Mouse (Mus musculus): ENCODE results near the gene Dhx58. TPM values are rescaled to one million over a fixed set of nuclear protein-coding genes. Genes with fewer than 3 reads are reported as not detected.

Dhx58 gene
- total RNA-seq, 2 experiments from 2014 or later: 0.68 to 0.98 TPM

DNA sequence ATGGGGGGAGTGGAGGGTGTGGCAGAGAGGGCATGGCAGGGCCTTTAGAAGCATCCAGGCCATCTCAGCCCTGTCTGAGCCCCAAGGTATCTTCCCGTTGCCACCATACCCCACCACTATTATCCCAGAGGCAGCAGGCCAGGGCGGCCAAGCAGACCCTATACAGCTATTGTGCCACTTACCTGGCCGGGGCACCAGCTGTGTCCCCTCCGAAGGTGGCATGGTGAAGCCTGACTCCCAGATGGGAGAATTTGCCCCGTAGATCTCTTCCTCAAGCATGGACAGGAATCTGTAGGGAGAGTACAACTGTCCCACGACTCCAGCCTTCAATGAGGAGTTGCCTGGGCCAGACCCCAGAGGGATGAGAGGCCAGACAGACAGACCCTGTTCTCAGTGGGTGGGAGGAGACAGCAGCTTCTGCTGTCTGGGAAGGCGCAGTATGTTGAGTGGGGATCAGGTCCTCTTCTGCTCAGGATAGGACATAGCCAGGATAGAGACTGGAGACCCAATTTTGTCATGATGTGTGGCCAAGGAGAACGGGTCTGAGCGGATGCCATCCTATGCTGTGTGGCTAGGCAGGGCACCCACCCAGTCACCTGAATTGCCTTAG lies 5.2 kb upstream of the Dhx58 start:
- intact Hi-C loops (cut with DNase I): no loop called here
- DNase-seq (ENCODE audit: low spot score): no peak

DNA sequence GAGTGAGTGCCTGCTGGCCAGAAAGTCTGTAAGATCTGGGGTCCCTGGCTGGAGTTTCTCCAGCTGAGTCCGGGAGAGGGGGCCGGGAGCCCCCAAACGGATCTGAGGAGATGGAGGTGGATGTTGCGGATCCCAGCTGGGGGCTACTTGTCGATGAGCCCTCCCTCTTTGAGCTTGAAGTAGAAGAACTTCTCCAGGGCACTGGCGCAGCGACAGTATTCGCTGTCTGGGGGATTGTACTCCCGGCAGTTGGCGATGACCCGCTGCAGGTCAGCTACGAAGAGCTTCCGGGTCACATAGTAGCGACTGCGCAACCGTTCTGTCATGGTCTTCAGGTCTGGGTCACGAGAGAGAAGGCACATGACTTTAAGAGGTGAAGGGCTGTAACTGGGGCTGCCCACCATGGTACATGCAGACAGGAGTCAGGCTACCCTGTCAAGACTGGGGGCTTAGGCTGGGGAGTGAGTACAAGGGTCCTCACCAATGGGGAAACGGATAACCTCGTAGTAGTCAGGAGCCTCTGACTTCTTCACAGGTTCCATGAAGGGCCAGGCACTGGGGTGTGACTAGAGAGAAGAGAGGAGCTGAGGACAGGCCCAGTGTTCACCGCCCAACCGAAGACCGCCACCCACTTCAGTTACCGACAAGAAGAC lies 1.1 kb upstream of the Dhx58 start:
- intact Hi-C loops (cut with DNase I): no loop called here

DNA sequence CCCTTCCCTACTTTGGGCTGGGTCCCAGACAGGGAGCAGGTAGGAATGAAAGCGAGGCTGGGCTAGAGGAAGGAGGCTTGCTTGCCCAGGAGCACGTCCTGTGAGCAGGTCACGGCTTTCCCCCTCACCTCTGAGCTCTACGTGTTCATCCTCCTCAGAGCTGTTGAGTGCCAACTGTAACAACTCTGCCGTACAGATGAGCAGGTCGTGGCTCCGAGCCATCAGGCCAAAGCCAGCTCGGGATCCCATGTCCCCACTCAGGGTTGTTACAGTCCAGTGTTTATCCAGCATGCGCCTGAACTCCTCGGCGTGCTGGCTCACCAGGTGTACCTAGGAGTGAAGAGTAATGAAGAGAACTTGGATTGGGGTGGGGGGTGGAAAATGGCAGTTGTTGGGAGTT lies 705 bp downstream of the Dhx58 start:
- no peak for DNase-seq (ENCODE audit: low spot score)
- intact Hi-C loops (cut with DNase I): loop anchor here (2.0 kb wide), 2 partner anchors 77 to 133 kb away; no protein-coding TSS in a partner anchor

More for the DNA sequence above, 1.1 kb upstream of the Dhx58 start:
- DNase-seq (ENCODE audit: low spot score): no peak

DNA sequence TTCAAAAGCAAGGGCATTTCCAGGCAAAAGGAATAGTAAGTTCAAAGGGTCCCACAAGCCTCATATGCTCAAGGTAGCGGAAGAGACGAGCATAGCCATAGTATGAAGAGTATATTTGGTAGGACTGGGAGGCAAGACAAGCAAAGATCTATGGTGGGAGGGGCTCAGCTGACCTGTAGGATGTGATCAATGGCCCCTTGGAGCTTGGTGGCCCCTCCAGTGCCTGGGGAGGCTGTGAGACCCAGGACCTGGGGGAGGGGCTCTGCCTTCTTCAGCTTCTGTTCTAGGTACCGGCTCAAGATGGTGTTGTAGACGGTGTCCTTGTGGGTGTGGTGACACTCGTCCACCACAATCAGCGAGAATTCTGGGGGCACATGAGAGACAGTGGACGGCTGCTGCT lies 1.2 kb downstream of the Dhx58 start:
- DNase-seq (ENCODE audit: low spot score): no peak
- intact Hi-C loops (cut with DNase I): loop anchor here (2.0 kb wide), 2 partner anchors 76 to 132 kb away; no protein-coding TSS in a partner anchor

DNA sequence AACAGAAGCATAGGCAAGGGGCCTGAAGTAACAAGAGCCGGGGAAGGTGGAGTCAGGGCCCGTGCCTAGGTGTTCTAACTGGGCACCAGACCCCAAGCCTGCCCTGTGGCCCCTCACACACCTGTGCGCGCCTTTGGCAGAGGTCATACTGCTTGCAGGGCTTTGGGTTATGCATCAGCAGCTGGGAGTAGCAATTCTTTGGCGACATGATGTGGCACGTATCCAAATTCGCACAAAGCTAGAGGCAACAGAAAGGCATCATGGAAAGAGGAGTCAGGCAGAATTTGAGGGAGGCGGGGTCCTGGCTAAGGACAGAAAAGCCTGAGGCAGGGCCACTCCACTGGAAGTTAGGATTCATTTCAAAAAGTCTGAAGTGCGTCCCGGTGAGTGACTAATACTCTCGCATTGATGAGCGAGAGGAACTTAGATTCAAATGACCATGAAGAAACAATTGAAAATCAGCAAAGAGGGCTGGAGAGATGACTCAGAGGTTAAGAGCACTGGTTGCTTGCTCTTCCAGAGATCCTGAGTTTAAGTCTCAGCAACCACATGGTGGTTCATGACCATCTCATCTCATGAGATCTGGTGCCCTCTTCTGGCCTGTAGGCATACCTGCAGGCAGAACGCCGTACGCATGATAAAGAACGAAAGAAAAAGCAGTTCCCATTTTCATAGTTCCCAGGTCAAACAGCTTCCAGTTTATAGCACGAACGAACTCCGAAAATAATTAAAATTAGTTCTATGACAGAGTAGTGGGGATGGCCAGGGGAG lies 1.8 kb downstream of the Dhx58 start:
- intact Hi-C loops (cut with DNase I): loop anchor here (2.0 kb wide), 2 partner anchors 75 to 131 kb away; no protein-coding TSS in a partner anchor
- no peak for DNase-seq (ENCODE audit: low spot score)

DNA sequence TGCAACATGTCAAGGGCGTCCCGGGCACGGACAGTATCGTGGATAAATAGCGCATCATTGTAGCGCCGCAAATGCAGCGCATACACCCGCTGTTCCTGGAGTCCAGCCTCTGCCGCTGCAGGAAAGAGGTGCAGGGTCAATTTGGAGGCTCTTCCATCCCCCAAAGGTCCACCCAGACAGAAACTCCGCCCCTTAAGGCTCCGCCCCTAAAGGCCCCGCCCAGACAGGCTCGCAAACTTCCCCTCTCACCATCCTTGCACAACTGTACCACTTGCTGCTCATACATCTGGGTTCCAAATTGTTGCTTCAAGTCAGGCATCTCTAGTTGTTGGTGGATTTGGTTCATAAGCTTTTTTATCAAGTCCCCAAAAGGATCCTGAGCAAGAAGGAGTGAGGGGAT lies 2.8 kb downstream of the Dhx58 start:
- intact Hi-C loops (cut with DNase I): no loop called here
- DNase-seq (ENCODE audit: low spot score): no peak

DNA sequence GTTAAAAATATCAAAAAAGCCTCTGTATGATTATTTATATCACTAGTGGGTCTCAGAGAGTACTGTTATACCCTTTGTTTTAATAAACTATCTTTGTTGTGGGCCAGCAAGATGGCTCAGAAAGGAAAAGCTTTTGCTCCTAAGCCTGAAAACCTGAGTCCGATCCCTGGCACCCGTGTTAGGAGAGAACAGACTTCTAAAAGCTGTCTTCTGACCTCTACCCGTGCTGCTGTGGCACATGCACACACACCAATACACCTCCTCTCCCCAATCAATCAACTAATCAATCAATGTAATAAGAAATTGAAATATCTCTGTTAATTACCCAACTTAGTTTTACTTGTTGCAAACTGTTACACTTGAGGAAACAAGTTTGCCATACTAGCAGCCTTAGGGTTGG lies 3.4 kb downstream of the Dhx58 start:
- no peak for DNase-seq (ENCODE audit: low spot score)
- intact Hi-C loops (cut with DNase I): no loop called here

DNA sequence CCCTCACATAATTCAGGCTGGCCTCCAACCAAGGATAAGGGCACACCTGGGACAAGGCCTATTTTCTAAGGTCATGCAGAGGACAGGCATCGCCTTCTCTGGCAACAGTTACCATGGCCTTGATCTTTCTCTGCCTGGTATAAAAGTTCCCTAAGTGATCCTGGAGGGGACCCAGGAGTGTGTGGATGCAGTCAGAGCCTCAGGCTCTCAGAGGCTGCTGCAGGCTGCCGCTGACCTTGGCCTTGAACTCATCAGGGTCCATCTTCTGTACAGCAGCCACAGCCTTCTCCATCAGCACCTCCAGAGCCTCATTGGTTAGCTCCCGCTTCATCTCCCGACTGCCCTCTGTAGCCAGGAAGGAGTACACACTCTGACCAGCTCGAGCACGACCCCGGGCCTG lies 6.2 kb downstream of the Dhx58 start:
- DNase-seq (ENCODE audit: low spot score): no peak
- intact Hi-C loops (cut with DNase I): loop anchor here (5.0 kb wide), 1 partner anchor 211 kb away; no protein-coding TSS in a partner anchor

DNA sequence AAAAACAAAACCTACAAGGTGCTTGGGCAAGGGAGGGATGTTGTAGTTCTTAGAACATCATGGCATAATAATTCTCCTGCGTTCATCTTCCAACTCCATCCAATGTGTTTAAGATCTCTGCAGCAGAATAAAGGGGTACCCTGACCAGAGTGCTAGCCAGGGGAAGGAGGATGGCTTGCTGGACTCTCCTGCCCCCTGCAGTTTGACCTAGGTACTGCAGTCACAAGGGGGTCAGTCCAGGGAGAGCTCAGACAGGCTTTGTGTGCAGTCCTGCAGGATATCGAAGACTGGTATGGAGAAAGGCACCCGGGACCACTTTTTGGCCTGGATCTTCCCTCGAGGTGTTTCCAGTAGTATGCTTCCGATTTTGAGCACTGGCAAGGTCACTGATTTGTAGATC lies 9.1 kb downstream of the Dhx58 start:
- intact Hi-C loops (cut with DNase I): loop anchor here (1.0 to 5.0 kb wide), 3 partner anchors 68 to 208 kb away; no protein-coding TSS in a partner anchor
- no peak for DNase-seq (ENCODE audit: low spot score)

DNA sequence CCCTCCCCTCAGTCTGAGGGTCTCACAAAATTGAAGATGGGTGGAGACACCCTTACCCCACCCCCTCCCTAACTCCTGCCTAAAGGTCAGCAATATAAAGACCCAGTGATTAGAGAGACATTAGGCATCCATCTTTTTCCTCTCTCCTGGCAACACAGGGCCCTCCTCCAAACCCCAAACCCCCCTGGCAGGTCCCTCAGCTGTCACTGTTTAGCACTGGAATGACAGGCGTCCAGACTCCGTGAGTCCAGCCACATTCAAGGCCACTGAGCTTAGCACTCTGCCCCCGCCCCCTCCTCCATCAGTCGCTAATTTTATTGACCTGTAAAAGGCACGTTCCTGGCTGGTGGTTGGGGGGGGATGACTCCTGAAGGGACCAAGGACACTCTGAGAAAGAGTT lies 10.9 kb downstream of the Dhx58 start:
- intact Hi-C loops (cut with DNase I): no loop called here
- no peak for DNase-seq (ENCODE audit: low spot score)

DNA sequence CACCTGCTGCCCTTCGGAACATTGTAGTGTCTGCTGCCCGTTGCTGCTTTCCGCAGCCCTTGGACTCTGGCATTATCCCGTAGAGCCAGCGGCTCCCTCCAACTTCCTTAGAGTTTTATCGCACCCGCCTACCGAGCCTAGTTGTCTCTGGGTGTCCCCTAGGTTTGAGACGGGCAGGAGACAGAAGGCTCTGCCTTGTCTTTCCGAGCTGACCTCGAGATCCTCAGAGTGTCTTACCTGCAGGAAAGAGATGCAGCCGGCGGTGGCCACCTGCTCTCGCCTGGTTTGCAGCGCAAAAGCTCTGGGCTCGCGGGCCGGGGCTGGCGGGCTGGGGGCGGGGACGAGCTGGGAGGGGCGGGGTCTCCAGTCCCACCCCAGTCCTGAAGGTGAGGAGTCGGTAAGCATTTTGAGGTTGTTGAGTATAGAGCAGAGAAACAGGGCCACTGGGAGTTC lies 11.9 kb downstream of the Dhx58 start, which contains the start of gene Zfp385c:
Gene Zfp385c, minus strand, starts transcription at position 292 of the 453 bp plus-strand sequence.
- intact Hi-C loops (cut with DNase I): no loop called here
- DNase-seq (ENCODE audit: low spot score): no peak

DNA sequence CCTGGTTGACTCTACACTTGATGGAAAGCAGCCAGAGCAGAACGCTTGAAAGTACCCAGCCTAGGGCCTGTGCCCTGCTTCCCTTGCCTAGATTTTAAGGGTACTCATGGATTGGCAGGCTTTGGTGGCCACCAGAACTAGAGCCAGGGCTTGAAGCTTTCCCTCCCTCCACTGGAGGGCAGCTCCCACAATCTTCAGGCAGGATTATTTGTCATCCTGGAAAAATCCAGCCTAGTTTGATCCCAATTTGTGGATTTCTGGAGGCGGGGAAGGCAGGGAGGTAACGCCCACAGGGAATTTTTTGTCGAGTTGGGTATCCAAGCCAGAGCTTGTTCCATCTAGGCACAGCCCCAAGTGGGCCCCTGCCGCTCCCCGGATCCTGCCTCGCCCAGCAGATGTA lies 13.7 kb downstream of the Dhx58 start:
- DNase-seq (ENCODE audit: low spot score): no peak
- intact Hi-C loops (cut with DNase I): no loop called here

DNA sequence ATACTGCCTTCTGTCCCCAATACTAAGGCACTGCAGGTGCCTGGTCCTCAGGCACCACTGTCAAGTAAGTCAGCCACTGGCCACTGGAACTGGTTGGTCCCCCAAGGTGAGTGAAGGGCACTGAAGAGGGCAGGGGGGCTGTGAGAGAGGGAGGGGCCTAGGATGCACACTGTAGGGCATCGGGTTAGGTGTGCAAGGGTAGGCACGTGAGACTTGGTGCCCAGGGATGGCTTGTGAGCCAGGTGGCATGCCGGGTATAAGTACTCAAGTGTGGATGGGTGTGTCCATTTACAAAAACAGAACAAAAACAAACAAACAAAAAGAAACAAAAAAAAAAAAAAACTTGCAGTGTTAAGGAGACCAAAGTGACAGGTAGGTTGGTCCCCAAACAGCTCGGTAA lies 15.6 kb downstream of the Dhx58 start:
- DNase-seq (ENCODE audit: low spot score): no peak
- intact Hi-C loops (cut with DNase I): no loop called here

DNA sequence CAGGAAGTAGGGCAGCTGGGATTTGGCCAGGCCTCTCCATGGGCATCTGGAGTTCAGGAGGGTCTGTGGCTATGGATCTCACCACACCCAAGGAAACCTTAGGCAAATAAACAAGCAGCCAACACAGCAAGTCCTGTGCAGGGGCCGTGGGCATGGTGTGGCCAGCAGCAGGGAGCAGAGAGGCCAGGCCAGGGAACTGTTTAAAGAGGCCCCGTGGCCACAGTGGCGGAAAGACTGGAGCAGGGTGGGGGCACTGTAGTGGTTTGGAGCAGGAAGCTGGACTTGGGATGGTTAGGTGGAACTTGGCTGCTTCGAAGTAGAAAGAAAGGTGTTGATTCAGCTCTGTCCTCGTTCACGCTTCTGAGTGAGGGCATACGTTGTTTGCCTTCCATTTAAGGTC lies 16.8 kb downstream of the Dhx58 start:
- intact Hi-C loops (cut with DNase I): no loop called here
- DNase-seq (ENCODE audit: low spot score): no peak

DNA sequence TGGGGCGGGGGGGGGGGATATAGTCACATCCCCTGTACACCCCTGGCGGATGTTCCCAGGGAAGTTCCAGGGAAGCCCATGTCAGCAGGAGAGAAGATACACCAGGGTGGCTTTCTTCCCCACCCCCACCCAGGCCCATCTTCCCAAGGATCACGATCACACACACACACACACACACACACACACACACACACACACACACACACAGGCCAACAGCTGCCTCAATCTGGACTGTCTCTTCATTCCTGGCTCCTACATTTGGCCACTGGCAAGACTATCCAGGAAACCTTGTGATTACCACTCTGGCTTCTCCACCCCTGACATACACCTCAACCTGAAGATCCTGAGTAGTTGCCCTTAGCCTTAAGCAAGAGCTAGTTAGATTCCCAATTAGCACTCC lies 18.7 kb downstream of the Dhx58 start:
- intact Hi-C loops (cut with DNase I): no loop called here
- DNase-seq (ENCODE audit: low spot score): no peak

DNA sequence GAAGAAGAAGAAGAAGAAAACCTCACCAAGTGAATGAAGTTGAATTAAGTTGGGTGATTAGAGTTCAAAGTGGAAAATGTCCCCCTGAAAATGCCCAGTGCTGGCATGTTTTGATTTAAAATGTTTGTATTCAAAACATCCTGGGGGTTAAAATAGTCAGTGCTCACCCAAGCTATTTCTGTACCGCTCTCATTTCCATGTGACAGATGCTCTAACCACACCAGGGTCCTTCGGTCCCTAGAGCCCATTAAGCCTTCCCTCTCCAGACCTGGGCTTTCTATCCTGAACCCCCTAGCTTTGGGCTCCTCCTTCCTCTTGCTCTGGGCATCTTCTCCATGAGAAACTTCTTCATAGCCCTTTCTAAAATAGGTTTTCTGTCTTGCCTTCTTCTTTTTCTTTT lies 20.0 kb downstream of the Dhx58 start:
- intact Hi-C loops (cut with DNase I): no loop called here
- no peak for DNase-seq (ENCODE audit: low spot score)

DNA sequence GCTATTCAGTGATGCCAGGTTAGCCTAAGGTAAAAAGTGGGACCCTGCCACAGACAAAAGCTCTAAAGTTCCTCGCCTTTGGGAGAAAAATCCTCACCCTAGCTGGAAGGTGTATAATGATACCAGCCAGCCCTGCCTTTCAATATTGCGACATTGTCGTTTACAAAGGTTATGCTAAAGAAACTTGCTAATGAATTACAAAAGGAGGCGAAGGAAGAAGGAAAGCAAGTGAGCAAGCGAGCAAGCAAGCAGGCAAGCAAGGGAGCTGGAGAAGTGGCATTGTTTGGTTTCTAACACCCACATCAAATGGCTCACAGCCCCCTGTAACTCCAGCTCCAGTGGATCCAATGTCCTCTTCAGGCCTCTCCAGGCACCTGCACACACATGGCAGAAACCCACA lies 21.5 kb downstream of the Dhx58 start:
- intact Hi-C loops (cut with DNase I): no loop called here
- no peak for DNase-seq (ENCODE audit: low spot score)

DNA sequence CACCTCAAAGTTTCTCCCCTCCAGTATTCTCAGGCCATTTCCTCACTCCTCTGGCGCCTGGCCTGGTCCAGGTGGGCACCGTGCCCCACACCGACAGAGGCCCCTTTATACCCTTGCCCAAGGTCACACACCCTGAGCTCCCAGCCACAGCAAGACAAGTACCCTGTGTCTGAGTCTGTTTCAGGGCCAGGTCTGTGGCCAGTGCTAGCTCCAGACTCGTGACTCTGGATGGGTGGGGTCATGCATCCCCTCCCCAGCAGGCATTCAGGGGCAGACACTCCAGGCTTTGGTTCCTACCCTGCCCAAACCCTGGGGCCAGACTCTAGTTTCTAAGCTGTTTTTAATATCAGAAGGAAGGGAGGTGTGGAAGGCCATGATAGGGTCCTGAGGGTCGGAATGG lies 22.2 kb downstream of the Dhx58 start:
- intact Hi-C loops (cut with DNase I): no loop called here
- DNase-seq (ENCODE audit: low spot score): no peak

DNA sequence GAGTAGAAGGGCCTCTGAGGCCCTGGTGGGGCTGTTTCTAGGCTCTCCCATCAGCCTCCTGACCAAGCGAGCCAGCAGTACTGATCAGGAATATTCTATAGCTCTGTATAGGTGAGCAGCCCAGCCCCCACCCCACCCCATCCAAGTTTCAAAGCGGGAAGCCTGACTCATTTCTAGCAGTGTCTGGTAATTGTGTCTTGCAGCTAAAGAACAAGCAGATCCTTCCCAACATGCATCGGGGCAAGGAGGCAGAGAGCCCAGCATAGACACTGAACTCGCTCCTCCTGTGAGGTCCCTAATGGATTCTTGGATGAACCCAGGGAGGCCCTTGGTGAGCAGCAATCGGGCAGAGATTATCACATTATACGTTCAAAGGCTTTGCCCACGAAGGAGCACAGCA lies 26.3 kb downstream of the Dhx58 start:
- intact Hi-C loops (cut with DNase I): no loop called here

DNA sequence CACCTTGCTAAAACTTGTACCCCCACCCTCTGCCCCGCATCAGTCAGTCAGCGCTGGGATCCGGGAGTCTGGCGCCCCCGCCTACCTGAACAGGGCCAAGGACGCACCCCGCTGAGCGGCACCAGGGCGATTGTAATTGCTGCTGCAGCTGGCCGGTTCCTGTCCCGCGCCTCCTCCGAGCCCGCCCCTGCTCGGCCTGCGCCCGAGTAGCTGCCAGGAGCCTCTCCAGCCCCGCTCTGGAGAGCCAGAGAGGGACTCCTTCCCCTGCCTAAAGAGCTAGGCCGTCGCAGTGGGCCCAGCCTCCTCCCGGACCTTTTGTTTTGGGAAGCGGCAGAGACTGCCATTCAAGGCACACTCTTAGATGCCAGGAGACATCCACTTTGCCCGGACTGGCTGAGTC lies 30.9 kb downstream of the Dhx58 start:
- peak; percentile 56 for DNase-seq (ENCODE audit: low spot score)
- intact Hi-C loops (cut with DNase I): no loop called here

More for the DNA sequence above, 26.3 kb downstream of the Dhx58 start:
- no peak for DNase-seq (ENCODE audit: low spot score)

DNA sequence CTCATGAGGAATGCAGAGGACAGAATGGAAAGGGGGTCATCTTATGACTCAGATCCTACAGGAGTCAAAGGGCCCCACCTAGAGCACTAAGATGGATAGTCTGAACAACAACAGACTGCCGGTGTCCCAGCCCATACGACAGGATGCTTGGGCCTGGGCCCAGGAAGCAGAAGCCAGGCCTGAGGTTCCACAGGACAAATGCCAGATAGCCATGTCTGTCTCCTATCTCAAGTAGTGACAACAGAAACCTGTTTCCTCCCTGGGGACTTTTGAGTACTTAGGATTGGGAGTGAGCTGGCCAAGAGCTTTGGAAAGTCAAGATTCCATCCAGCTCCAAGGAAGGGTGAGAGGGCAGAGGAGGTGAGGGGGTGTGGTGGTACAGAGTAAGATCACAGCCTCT lies 32.1 kb downstream of the Dhx58 start:
- intact Hi-C loops (cut with DNase I): no loop called here
- DNase-seq (ENCODE audit: low spot score): peak; percentile 29

All from heart, postnatal 25 days (tissue).